Mouse (Mus musculus) mouse trophoblast stem cell (cell line): ENCODE data around the gene Npvf.
"Not testable (repeated sequence)": the region's sequence is repeated elsewhere in the genome, so short reads cannot be mapped to it uniquely, and the experiment has no call there.

Experiments used
- in situ Hi-C, 2 experiments: fragments of 300-500 bp; cut with MseI, MboI; formaldehyde crosslinking; loops; 2 replicates in 1 of 2; 3 replicates in 1 of 2; pipeline ENCODE4 v1.15.1; 2025

Gene Npvf

GRCm38 (mm10) chr6:50641898-50642297 is 12.3 kb downstream of the Npvf start:
- in situ Hi-C loops, result no loop called here

DNA sequence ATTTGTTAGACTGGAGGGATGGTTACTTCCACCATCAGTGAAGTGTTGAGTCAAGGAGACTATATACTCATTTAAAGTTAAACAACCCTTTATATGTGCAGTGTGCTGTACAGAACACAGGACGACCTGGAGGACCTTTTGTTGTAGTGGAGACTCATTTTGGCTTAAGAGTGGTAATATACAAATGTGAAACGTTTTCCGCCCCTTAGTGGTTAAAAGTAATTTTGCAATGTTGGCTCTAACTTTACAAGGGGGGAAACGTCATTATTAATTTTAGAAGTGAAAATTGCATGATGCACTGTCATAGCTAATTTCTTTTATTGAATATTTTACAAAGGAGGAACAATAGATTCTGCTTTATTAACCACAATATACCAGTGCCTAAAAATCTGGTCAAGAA is 13.9 kb downstream of the Npvf start:
- in situ Hi-C loops, result no loop called here

DNA sequence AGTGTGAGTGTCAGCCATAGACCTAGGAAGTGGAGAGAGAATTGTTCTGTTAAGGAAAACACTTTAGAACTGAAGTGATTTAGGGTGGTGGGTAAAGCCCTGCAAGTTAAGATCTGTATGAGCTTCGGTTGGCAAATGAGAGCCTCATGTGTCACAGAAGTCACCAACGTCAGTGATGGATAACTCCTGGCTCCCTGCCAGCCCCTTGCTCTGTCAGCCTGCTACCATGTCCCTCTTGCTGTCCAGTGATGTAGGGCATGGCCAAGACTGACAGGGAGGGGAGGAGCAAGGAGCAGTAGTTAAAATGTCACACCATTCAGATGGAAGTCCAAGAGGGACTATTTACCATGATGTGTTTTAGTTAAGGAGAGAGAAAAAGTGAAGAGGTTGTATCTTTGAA is 14.6 kb downstream of the Npvf start:
- in situ Hi-C loops, result no loop called here

GRCm38 (mm10) chr6:50626170-50626569 is 28.1 kb downstream of the Npvf start:
- in situ Hi-C loops, result not testable (repeated sequence)

- in situ Hi-C loops, result not testable (repeated sequence)
These were observed 36.0 kb downstream of the Npvf start for GRCm38 (mm10) chr6:50618273-50618672.

DNA sequence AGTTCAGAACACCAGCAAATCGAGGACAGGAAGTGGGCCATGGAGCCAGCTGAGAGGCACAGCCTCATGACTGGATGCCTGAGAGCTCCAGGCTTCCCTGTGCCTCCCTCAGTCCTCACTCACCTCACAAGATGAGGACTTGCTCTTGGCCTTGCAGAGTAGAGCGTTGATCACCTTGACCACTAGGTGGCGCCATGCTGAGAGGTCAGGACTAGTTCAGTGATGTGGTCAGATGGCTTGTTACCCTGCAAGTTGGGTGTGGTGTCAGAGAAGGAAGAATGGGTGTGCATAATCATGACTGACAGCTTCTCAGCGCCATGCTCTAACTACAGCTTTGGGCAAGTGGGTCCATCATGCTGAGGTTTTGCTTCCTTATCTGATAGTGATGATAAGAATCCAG is 52.6 kb downstream of the Npvf start:
- in situ Hi-C loops, result no loop called here
